Mouse (Mus musculus): ENCODE measurements around the gene Mical3. TPM values are rescaled to one million over a fixed set of nuclear protein-coding genes. Genes with fewer than 3 reads are reported as not detected.

Gene Mical3
- polyA plus RNA-seq, 1 experiment from 2014 or later, result 28.2 TPM

Other genes starting within 250 kb of the Mical3 start
- gene Bid, start 214.1 kb downstream of the Mical3 start, polyA plus RNA-seq (2015; fragmentation: Nextera tagmentation; extraction: Ambion mirVana), result 8.3 and 10.7 TPM in 2 replicates
- 4.7 and 5.2 TPM in 2 replicates for gene Pex26, start 52.7 kb upstream of the Mical3 start, polyA plus RNA-seq (2015; fragmentation: Nextera tagmentation; extraction: Ambion mirVana)
- gene Tuba8, start 79.7 kb upstream of the Mical3 start, polyA plus RNA-seq (2015; fragmentation: Nextera tagmentation; extraction: Ambion mirVana), result 0.31 TPM in 2 replicates
- gene Usp18, start 114.9 kb upstream of the Mical3 start, polyA plus RNA-seq (2015; fragmentation: Nextera tagmentation; extraction: Ambion mirVana), result 1.8 and 2.6 TPM in 2 replicates
- 8.5 and 9.2 TPM in 2 replicates for gene Slc6a13, start 169.2 kb upstream of the Mical3 start, polyA plus RNA-seq (2015; fragmentation: Nextera tagmentation; extraction: Ambion mirVana)
- 0.37 TPM in 1 of 2 replicates, not detected in the other for gene Slc6a12, start 212.1 kb upstream of the Mical3 start, polyA plus RNA-seq (2015; fragmentation: Nextera tagmentation; extraction: Ambion mirVana)